Mouse (Mus musculus): ENCODE measurements around the gene Slc6a17. TPM values are rescaled to one million over a fixed set of nuclear protein-coding genes. Genes with fewer than 3 reads are reported as not detected.

Slc6a17 gene
- polyA plus RNA-seq, 1 experiment from 2014 or later, result 0.09 TPM

GRCm38 (mm10) chr3:107520931-107521330 lies 3.1 kb upstream of the Slc6a17 start:
- no peaks in the 10 kb centered on the region for H3K36me3 ChIP-seq (replicated peaks)
- no peak overlapping the region for H3K27ac ChIP-seq (replicated peaks)
- ATAC-seq (ENCODE audit: insufficient read depth), result no peak
- 42% methylated on average over 5 of the region's 5 CpGs for WGBS (ENCODE audit: insufficient replicate concordance)
- peaks cover 6% of the 10 kb centered on the region; the same call in 1 of the 2 replicates for H3K4me1 ChIP-seq (replicated peaks)
- H3K9me3 ChIP-seq (replicated peaks), result no peaks in the 10 kb centered on the region
- H3K4me2 ChIP-seq, result no peak overlapping the region
- H3K4me3 ChIP-seq (replicated peaks), result no peak overlapping the region
- peaks cover 53% of the 10 kb centered on the region for H3K27me3 ChIP-seq
- H3K9ac ChIP-seq, result no peak overlapping the region

DNA sequence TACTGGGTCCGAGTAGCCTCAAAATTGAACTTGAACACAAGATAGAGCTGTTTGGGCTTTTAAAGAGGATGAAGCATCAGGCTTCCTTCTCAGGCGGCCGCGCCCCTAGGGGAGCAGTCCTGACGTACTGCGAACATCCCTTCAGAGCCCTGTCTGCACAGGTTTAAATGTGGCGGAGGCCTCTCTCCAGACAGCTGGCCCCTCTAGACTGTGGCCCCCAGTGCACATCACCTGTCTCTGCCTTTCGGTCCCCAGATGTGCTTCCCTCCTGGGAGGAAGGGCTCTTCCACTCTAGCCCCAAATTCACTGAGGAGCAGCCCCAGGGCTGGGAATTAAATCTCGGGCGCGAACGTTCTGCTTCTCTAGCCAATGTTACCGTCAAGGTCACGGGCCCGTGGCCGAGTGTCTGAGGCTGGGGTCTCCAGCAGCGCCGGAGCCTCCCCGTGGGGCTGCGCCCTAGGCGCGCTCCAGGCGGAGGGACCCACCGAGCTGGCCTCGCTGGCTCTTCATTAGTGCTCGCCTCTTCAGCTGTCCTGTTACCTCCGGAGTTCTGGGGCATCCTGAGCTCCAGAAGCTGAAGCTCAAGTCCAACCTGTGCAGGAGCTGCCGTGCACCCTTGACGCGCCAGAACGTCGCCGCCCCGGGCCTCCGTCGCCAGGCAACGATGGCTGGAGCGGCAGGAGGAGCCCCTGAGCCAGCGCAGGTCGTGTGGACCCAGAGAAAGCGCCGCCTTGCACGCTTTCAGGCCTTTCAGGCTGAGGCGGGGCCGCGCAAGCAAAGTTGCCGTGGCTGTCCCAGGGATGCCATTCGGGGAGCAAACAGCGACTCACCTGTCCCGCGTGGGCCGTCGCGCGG lies 815 bp downstream of the Slc6a17 start:
- WGBS (ENCODE audit: insufficient replicate concordance), result 7% methylated on average over 55 of the region's 55 CpGs
- Histone ChIP-seq H3K9ac (no peak overlapping the region), H3K36me3 (replicated peaks) (no peaks in the 10 kb centered on the region), H3K4me1 (replicated peaks) (peaks cover 6% of the 10 kb centered on the region; the same call in 1 of the 2 replicates), H3K27me3 (peaks cover 68% of the 10 kb centered on the region), H3K9me3 (replicated peaks) (no peaks in the 10 kb centered on the region), H3K27ac (replicated peaks) (no peak overlapping the region), H3K4me3 (replicated peaks) (peak overlapping the region; percentile 24), H3K4me2 (peak overlapping the region; percentile 54)
- ATAC-seq (ENCODE audit: insufficient read depth), result no peak

- Histone ChIP-seq H3K4me3 (replicated peaks) (no peak overlapping the region), H3K9me3 (replicated peaks) (no peaks in the 10 kb centered on the region), H3K9ac (no peak overlapping the region), H3K27ac (replicated peaks) (no peak overlapping the region), H3K4me1 (replicated peaks) (peaks cover 6% of the 10 kb centered on the region; the same call in 1 of the 2 replicates), H3K27me3 (peaks cover 67% of the 10 kb centered on the region), H3K4me2 (no peak overlapping the region), H3K36me3 (replicated peaks) (no peaks in the 10 kb centered on the region)
- WGBS (ENCODE audit: insufficient replicate concordance), result 39% methylated on average over 4 of the region's 4 CpGs
- no peak for ATAC-seq (ENCODE audit: insufficient read depth)
Observed at GRCm38 (mm10) chr3:107515989-107516388, 1.8 kb downstream of the Slc6a17 start.

DNA sequence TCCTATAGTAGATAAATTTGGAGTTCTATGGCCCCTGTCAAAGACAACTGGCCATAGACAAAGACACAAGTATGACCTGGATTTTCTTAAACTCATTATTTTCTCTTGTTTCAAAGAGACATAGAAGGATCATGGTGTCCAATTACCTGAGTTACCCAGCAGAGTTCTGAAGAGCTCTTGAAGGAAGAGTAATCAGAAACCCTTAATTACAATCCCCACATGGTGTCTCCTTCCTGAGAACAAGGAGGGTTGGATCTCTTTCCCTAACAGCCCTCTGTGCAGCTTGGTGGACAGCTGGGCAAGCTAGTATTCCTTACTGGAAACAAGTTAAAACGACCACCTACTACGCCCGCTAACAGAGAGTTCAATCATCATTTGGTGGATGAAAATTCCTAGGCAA lies 6.4 kb downstream of the Slc6a17 start:
- Histone ChIP-seq H3K9ac (no peak overlapping the region), H3K4me3 (replicated peaks) (no peak overlapping the region), H3K36me3 (replicated peaks) (no peaks in the 10 kb centered on the region), H3K27ac (replicated peaks) (no peak overlapping the region), H3K9me3 (replicated peaks) (no peaks in the 10 kb centered on the region), H3K4me1 (replicated peaks) (no peaks in the 10 kb centered on the region), H3K27me3 (peaks cover 24% of the 10 kb centered on the region), H3K4me2 (no peak overlapping the region)
- WGBS (ENCODE audit: insufficient replicate concordance), result 67% methylated on average over 3 of the region's 3 CpGs
- no peak for ATAC-seq (ENCODE audit: insufficient read depth)

DNA sequence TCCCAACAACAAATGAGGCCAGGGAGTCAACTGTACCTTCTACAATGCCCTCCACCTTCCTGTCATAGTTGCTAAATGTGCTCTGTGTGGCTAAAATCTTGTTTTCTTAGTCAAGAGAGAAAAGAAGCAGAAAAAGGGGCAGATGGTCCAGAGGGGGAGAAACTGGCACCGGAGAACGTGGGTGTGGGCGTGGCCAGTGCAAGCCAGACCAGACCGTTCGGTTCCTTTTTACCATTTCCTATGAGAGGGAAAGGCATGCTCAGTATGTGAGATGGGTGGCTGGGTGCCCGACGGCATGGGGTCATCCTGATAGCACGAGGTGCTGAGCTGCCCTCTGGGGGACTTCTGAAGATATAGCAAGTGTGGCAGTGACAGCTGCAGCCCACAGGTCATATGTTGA lies 9.1 kb downstream of the Slc6a17 start:
- no peak for ATAC-seq (ENCODE audit: insufficient read depth)
- 47% methylated on average over 8 of the region's 8 CpGs for WGBS (ENCODE audit: insufficient replicate concordance)
- H3K4me3 ChIP-seq (replicated peaks), result no peak overlapping the region

DNA sequence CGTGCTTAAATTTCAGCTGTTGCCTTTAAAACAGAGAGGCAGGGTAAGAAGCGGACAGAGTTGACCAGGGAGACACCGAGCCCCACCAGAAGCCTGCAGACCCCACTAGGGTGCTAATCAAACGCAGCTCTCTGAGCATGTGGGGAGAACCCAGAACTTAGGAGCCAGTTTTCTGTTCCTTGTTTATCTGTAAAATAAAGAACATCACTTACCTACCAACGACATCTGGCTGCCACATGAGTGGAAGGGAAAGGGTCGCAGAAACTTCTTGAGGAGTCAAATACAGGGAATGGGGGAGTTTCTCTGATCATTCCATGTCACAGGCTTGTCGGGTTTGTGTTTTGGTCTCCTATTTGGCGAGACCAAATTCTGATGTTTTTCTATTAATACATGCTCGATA lies 9.9 kb downstream of the Slc6a17 start:
- 59% methylated on average over 9 of the region's 9 CpGs for WGBS (ENCODE audit: insufficient replicate concordance)

More for the DNA sequence above, 9.1 kb downstream of the Slc6a17 start:
- H3K9me3 ChIP-seq (replicated peaks), result no peaks in the 10 kb centered on the region
- H3K27me3 ChIP-seq, result no peaks in the 10 kb centered on the region
- H3K4me1 ChIP-seq (replicated peaks), result no peaks in the 10 kb centered on the region
- no peak overlapping the region for H3K27ac ChIP-seq (replicated peaks)
- no peak overlapping the region for H3K4me2 ChIP-seq
- no peak overlapping the region for H3K9ac ChIP-seq
- H3K36me3 ChIP-seq (replicated peaks), result no peaks in the 10 kb centered on the region

DNA sequence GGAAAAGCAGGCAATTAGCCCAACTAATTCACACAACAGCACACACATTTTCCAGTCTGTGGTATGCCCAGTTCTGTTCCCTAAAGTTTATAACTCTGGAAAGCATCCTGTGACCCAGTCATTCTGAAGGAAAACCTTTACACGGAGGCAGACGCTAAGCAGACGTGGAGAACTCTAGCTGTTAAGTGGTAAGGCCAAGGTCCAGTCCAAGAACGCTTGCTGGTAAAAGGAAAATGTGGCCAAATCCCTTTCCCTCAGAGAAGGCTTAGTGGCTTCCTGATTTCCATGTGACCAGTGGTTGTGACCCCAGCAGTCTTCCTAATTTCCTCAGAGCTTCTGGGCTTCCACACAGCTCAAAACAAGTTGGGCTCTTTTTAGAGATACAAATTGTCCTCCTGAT lies 11.3 kb downstream of the Slc6a17 start:
- no peaks in the 10 kb centered on the region for H3K36me3 ChIP-seq (replicated peaks)
- no peak overlapping the region for H3K4me3 ChIP-seq (replicated peaks)
- no peaks in the 10 kb centered on the region for H3K27me3 ChIP-seq
- H3K4me2 ChIP-seq, result no peak overlapping the region
- H3K27ac ChIP-seq (replicated peaks), result no peak overlapping the region
- H3K9ac ChIP-seq, result no peak overlapping the region
- 53% methylated on average over 4 of the region's 4 CpGs for WGBS (ENCODE audit: insufficient replicate concordance)
- no peaks in the 10 kb centered on the region for H3K4me1 ChIP-seq (replicated peaks)
- ATAC-seq (ENCODE audit: insufficient read depth), result no peak
- no peaks in the 10 kb centered on the region for H3K9me3 ChIP-seq (replicated peaks)

More for the DNA sequence above, 9.9 kb downstream of the Slc6a17 start:
- Histone ChIP-seq H3K27ac (replicated peaks) (no peak overlapping the region), H3K4me2 (no peak overlapping the region), H3K9ac (no peak overlapping the region), H3K4me3 (replicated peaks) (no peak overlapping the region), H3K36me3 (replicated peaks) (no peaks in the 10 kb centered on the region), H3K9me3 (replicated peaks) (no peaks in the 10 kb centered on the region), H3K4me1 (replicated peaks) (no peaks in the 10 kb centered on the region), H3K27me3 (no peaks in the 10 kb centered on the region)
- no peak for ATAC-seq (ENCODE audit: insufficient read depth)

GRCm38 (mm10) chr3:107505464-107506367 lies 12.1 kb downstream of the Slc6a17 start:
- no peaks in the 10 kb centered on the region for H3K36me3 ChIP-seq (replicated peaks)
- H3K27ac ChIP-seq (replicated peaks), result no peak overlapping the region
- H3K4me1 ChIP-seq (replicated peaks), result no peaks in the 10 kb centered on the region
- no peak overlapping the region for H3K4me2 ChIP-seq
- H3K9ac ChIP-seq, result no peak overlapping the region
- no peaks in the 10 kb centered on the region for H3K9me3 ChIP-seq (replicated peaks)
- no peaks in the 10 kb centered on the region for H3K27me3 ChIP-seq
- ATAC-seq (ENCODE audit: insufficient read depth), result no peak
- no peak overlapping the region for H3K4me3 ChIP-seq (replicated peaks)
- WGBS (ENCODE audit: insufficient replicate concordance), result 68% methylated on average over 4 of the region's 4 CpGs

DNA sequence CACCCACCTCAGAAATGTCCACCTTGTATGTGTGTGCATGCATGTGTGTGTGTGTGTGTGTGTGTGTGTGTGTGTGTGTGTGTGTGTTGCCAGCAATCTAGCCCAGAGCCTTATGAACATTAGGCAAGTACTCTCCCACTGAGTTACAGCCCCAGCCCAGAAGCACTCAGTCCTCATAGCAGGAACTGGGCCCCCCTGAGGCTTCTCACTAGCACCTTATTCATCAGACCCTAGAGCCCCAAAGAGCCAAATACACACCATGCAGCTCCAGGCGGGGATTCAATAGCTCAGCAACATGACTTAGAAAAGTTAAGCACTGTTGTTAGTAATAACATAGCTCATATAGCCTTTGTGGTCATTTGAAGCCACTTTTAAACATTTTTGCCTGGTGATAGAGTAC lies 13.3 kb downstream of the Slc6a17 start:
- 34% methylated on average over 1 of the region's 1 CpGs for WGBS (ENCODE audit: insufficient replicate concordance)
- no peaks in the 10 kb centered on the region for H3K36me3 ChIP-seq (replicated peaks)
- no peak for ATAC-seq (ENCODE audit: insufficient read depth)

DNA sequence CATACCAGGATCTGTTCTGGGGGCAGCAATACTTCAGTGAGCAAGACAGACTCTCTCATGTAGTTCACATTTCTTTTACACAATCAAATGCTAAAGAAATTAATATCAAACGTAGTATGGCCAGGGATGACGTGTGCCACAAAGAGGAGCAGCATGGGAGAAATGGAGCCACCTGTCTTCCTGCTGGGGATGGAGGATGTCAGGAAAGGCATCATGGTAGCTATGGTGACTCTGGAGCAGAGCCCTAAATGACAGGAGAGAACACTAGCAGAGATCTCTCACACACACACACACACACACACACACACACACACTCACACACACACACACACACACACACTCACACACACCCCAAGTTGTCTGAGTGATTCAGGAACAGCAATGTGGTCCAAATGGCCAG lies 14.1 kb downstream of the Slc6a17 start:
- Histone ChIP-seq H3K36me3 (replicated peaks) (no peaks in the 10 kb centered on the region), H3K27ac (replicated peaks) (no peak overlapping the region), H3K9ac (no peak overlapping the region), H3K4me1 (replicated peaks) (no peaks in the 10 kb centered on the region), H3K4me3 (replicated peaks) (no peak overlapping the region), H3K27me3 (no peaks in the 10 kb centered on the region), H3K4me2 (no peak overlapping the region), H3K9me3 (replicated peaks) (no peaks in the 10 kb centered on the region)
- WGBS (ENCODE audit: insufficient replicate concordance), result 50% methylated on average over 2 of the region's 2 CpGs
- no peak for ATAC-seq (ENCODE audit: insufficient read depth)

More for the DNA sequence above, 13.3 kb downstream of the Slc6a17 start:
- no peaks in the 10 kb centered on the region for H3K9me3 ChIP-seq (replicated peaks)
- no peaks in the 10 kb centered on the region for H3K27me3 ChIP-seq
- H3K4me3 ChIP-seq (replicated peaks), result no peak overlapping the region
- H3K27ac ChIP-seq (replicated peaks), result no peak overlapping the region
- H3K9ac ChIP-seq, result no peak overlapping the region
- no peak overlapping the region for H3K4me2 ChIP-seq
- H3K4me1 ChIP-seq (replicated peaks), result no peaks in the 10 kb centered on the region

- ATAC-seq (ENCODE audit: insufficient read depth), result no peak
- WGBS (ENCODE audit: insufficient replicate concordance), result 35% methylated on average over 7 of the region's 7 CpGs
- Histone ChIP-seq H3K4me2 (no peak overlapping the region), H3K9ac (no peak overlapping the region), H3K9me3 (replicated peaks) (no peaks in the 10 kb centered on the region), H3K4me1 (replicated peaks) (no peaks in the 10 kb centered on the region), H3K4me3 (replicated peaks) (no peak overlapping the region), H3K36me3 (replicated peaks) (no peaks in the 10 kb centered on the region), H3K27ac (replicated peaks) (no peak overlapping the region), H3K27me3 (no peaks in the 10 kb centered on the region)
Observed at GRCm38 (mm10) chr3:107501702-107502151, 16.1 kb downstream of the Slc6a17 start.
